Mouse (Mus musculus): Measurements from ENCODE around the gene Wdr37. TPM values are rescaled to one million over a fixed set of nuclear protein-coding genes. Genes with fewer than 3 reads are reported as not detected.
"Not testable (repeated sequence)": the region's sequence is repeated elsewhere in the genome, so short reads cannot be mapped to it uniquely, and the experiment has no call there.

The Wdr37 gene
- 100 to 1,000 TPM; 104 TPM for total RNA-seq (2021)

DNA sequence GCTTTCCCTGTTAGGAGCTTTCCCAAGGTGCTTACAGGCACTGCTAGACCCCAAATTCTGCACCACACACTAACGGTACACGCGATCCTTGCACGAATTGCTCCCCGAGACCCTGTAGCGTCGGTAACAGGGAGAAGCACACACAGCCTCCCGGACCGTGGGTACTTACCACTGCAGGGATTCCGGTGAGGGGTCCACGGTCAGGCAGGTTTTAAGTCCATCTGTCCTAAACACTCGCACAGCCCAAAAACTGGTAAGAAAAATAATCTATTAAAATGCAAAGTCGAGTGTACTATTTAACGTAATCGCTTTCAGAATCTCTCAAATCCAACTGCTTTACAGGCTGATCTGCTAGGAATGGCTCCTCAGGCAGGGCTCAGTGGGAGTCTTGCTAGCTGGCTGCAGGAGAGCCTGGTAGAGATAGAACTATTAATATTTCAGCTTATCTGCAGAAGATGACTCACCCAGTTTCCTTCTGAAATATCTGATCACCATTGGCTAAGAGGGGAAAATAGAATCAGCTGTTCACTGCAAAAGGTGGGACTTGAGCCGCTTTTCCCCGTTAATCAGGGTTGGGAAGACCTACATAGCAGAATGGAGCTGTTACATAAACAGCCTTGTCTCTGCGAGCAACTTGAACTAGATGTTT is at the start of gene Wdr37:
Gene Wdr37 (minus strand): TSS at position 596 of the 649 bp plus-strand sequence.
- DNase-seq (ENCODE audit: low spot score in 2 of 2), result peak; percentile 54 to 60
- intact Hi-C loops (cut with DNase I), result loop anchor here (1.0 kb wide), 1 partner anchor 14 kb away; the partner anchor contains the start of gene Idi1

DNA sequence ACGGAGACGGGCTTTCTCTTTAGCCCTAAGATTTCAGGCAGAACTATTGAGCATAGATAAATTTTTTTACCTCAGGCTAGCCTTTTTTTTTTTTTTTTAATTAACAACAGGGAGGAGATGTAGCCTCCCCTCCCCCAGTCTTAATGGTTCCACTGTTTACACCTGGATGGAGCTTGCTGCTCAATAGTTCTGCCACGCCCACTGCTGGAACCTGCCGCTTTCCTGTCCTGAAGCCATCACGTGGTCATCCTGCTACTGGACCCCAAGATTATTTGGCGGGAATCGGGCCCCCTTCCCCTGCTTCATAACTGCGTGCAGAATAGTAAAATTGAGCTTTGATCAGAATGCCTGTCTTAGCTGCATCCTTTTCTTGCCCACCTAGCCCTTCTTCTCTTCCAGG is 42.2 kb upstream of the Wdr37 start:
- DNase-seq (ENCODE audit: low spot score in 2 of 2); intact Hi-C loops (cut with DNase I): not testable (repeated sequence)

GRCm38 (mm10) chr13:8905986-8906385 is 34.3 kb upstream of the Wdr37 start:
- DNase-seq (ENCODE audit: low spot score in 2 of 2); intact Hi-C loops (cut with DNase I): not testable (repeated sequence)

DNA sequence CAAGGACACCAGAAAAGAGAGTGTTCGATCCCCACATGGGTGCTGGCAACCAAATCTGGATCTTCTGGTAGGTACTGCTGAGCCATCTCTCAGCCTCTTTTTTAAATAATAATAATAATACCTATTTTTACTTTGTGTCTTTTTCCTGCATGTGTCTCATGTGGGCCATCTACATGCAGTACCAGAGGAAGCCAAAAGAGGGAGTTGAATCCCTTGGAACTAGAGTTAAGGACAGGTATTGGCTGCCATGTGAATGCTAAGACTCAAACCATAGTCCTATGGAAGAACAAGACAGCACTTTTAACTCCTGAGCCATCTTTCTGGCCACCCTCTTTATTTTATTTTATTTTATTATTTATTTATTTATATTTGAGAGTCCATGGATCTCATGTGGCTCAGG is 16.9 kb upstream of the Wdr37 start:
- intact Hi-C loops (cut with DNase I), result loop anchor here (10.0 kb wide), 2 partner anchors 106 to 206 kb away; partner anchors contain the start of genes Gtpbp4 and Larp4b
- DNase-seq (ENCODE audit: low spot score in 2 of 2), result no peak

- intact Hi-C loops (cut with DNase I), result loop anchor here (10.0 kb wide), 2 partner anchors 109 to 209 kb away; partner anchors contain the start of genes Gtpbp4 and Larp4b
- no peak for DNase-seq (ENCODE audit: low spot score in 2 of 2)
These were observed 14.5 kb upstream of the Wdr37 start for GRCm38 (mm10) chr13:8886185-8886560.

DNA sequence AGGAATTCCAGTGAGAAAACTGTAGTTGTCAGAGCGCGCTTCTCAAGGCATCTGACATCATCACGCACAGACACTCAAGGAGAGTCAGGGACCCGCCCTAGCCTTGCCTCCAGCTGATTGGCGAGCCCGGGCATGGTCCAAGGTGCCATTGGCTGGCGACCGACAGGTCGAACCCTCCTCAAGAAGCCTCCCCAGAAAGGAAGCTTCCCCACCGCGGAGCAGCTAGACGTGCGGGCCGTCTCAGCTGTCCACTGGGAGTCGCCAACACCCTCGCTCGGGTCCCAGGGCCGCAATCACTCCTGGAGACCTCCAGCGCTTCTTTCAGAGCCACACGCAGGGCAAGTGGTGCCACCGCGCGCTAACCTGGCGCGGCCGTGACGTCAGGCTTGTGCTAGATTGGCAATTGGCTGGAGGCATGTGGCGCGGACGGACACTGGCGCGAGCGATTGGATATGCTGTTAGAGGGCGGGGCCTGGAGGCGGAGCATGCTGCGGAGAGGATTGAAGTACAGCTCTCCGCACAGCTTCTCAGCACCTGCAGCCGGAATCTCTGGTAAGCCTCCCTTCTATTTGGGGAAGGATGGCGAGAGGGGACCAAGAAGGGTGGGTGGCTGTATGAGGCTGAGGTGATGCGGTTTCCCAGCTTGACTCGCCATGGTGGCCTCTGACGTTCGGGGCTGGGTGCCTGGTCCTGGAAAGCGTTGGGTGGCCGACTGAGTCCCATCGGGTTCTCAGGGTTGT is 13.9 kb upstream of the Wdr37 start, which contains the start of gene Idi1:
Gene Idi1 (plus strand): TSS at position 57 of the 740 bp plus-strand sequence.
- intact Hi-C loops (cut with DNase I), result loop anchor here (1.0 to 10.0 kb wide), 3 partner anchors 14 to 209 kb away; partner anchors contain the start of genes Gtpbp4, Larp4b and Wdr37
- DNase-seq (ENCODE audit: low spot score in 2 of 2), result peak; percentile 98 to 99

DNA sequence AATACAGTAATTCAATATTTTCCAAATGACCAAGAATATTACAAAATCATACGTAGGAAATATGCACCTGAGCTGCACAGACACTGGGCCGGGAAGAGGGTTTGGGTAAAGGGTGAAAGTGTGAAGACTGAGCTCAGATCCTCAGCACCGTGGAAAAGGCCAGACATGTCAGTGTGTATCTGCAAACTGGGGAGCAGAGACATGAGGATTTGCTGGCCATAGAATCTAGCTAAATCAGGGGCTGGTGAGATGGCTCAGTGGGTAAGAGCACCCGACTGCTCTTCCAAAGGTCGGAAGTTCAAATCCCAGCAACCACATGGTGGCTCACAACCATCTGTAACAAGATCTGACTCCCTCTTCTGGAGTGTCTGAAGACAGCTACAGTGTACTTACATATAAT is 12.2 kb upstream of the Wdr37 start:
- intact Hi-C loops (cut with DNase I), result loop anchor here (10.0 kb wide), 2 partner anchors 111 to 211 kb away; partner anchors contain the start of genes Gtpbp4 and Larp4b

DNA sequence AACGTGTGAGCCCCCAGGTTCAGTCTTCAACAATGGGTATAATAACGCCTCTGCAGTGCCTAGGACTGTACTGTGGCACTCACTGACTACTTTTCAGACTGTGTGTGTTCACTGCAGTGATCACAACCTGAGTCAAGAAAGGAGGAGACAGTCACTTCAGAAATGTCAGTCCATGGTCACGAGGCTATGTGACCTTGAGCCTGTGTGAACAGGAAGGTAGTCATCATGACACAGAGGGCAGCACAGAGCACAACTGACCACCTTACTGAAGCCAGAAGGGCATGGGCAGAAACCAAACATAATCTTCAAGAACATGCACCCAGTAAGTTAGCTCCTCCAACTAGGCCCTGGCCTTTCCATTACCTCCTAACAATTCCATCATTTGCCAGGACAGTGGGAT is 9.9 kb upstream of the Wdr37 start:
- no peak for DNase-seq (ENCODE audit: low spot score in 2 of 2)
- intact Hi-C loops (cut with DNase I), result loop anchor here (10.0 kb wide), 2 partner anchors 113 to 213 kb away; partner anchors contain the start of genes Gtpbp4 and Larp4b

More for the DNA sequence above, 12.2 kb upstream of the Wdr37 start:
- not testable (repeated sequence) for DNase-seq (ENCODE audit: low spot score in 2 of 2)

DNA sequence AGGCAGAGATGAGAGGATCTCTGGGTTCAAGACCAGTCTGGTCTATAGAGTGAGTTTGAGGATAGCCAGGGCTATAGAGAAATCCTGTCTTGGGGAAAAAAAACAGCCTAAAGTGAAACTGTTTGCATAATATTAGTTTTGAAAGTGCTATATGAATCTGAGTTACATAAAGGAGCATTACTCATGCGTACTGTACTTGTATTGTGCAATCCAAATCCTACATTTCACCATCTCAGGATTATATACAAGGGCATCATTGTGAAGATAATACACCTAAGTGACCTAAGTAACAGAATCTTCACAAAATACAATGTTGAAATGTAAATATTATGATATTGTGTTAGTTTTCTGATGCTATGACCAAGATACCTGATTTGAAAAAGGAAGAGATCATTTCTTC is 2.1 kb upstream of the Wdr37 start:
- intact Hi-C loops (cut with DNase I), result no loop called here
- DNase-seq (ENCODE audit: low spot score in 2 of 2), result no peak

DNA sequence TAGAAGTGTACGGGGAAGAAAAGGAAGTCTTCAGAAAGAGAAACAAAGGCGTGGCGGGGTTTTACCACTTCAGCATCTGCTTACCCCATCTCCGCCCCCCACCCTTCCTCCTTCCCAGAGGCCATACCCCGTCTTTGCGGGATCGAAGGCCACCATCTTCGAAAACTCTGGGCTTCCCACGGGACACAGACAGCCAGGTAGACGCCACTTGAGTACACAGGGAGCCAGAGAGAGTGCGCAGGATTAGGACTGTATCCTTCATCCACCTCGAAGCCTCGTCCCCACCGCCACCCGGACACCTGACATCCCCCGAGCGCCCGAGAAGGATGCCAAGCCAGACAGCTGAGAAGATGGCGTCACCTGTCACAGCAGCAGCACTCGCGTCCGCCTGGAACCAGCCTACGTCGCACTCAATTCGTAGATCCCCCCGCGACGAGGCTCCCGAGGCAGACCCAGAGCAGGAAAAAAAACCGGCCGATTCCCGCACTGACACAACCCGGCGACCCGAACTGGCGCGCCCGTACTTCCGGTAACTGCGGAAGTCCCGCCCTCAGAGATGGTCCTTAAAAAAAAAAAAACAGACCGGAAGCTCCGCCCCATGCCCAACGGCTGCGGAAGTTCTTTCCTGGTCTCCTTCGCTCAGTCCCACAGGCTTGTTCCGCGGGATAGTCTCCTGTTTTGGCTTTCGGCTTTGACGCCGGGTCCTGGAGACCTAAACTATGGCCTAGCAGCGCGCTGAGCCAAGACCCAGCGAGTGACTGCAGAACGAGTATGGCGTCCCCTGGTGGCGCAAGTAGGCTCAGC is 997 bp downstream of the Wdr37 start:
- intact Hi-C loops (cut with DNase I), result loop anchor here (1.0 kb wide), 1 partner anchor 15 kb away; the partner anchor contains the start of gene Idi1
- peak; percentile 88 to 89 for DNase-seq (ENCODE audit: low spot score in 2 of 2)

- no peak for DNase-seq (ENCODE audit: low spot score in 2 of 2)
- intact Hi-C loops (cut with DNase I), result no loop called here
These were observed 1.6 kb downstream of the Wdr37 start for GRCm38 (mm10) chr13:8870160-8870509.

DNA sequence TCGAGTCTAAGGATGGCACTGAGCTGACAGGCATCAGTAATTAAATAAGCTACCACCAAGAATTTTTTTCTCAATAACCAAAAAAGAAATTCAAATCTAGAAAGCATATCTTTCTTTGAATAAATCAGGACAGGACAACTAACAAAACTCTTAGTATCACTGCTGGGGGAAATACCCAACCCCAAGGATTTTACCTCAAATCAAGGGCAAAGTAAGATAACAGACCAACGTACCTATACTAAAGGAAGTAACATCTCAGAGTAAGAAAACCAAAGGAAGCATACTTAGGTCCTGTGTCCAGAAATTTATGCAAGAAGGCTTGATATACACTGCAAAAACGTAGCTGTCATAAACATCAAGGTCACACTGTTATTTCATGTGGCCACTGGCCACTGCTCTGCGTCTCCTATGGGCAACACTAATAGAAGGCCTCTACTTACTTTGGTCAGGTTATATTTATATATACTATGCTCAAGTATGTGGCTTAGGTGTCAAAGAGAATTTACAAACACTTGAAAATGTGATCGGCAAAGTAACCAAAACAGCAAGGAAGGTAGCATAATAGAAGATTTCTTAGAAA is 2.0 kb downstream of the Wdr37 start:
- intact Hi-C loops (cut with DNase I), result no loop called here
- DNase-seq (ENCODE audit: low spot score in 2 of 2), result no peak

DNA sequence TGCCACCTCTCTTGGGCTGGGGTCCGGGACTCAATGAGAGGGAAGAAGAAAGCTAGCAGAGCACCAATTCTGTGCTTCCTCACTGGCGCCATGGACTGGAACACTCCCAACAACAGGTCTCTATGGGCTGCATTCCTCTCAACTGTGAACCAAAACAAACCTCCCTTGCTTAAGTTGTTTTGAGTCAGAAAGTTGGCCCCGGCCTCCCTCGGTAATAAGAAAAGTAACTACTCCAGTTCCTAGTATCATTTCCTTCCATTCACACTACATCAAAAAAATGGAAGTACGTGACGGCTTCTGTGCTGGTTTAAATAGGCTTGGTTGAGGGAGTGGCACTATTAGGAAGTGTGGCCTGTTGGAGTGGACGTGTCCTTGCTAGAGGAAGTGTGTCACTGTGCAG is 5.1 kb downstream of the Wdr37 start:
- intact Hi-C loops (cut with DNase I), result no loop called here
- no peak for DNase-seq (ENCODE audit: low spot score in 2 of 2)

DNA sequence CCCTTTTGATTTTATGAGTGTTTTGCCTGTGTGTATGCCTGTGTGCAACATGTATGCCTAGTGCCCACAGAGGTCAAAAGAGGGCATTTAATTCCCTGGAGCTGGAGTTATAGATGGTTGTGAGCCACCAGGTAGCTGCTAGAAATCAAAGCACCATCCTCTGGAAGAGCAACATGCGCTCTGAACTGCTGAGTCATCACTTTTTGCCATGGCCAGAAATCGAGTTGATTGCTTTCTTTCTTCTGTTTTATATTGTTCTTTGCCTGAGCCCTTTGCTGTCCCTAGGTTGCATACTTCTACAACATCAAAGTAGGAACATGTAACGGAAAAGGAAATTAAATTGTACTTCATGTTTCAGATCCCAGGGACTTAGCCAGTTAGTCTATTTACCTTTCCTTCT is 6.7 kb downstream of the Wdr37 start:
- intact Hi-C loops (cut with DNase I), result no loop called here
- no peak for DNase-seq (ENCODE audit: low spot score in 2 of 2)

DNA sequence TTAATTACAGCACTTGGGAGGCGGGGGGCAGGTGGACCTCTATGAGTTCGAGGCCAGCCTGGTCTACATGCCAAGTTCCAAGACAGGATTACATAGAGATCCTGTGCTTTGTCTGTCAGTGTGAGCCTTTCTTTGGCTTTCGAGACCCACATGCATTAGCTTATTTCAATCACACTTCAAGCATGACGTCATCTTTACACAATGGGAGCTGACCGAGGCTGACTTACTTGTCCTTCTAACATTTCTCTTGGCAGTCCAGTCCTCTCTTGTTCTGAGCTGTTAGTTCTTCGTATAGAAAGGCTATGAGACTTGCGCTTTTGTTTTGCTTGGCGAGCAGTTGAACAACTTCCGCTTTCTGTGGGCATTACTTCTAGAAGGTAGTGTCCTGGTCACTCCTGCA is 10.8 kb downstream of the Wdr37 start:
- DNase-seq (ENCODE audit: low spot score in 2 of 2), result no peak
- intact Hi-C loops (cut with DNase I), result no loop called here

DNA sequence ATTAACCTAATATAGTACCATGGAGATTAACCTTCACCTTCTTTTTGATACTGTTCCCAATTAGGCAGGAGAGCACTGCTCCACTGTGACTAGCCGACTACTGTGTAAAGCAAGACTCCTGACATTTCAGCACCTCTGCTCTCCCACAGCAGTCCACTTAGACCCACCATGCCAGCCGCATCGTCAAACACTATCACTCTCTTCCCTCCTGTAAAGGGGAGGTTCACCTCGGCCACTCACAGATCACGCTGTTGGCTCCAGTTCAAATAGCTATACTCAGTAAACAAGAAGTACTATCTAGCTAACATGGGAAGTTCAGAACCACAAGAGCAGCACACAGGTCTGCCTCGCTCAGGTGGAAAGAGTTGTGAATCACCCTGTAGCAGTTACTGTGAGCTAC is 13.3 kb downstream of the Wdr37 start:
- intact Hi-C loops (cut with DNase I), result no loop called here
- no peak for DNase-seq (ENCODE audit: low spot score in 2 of 2)

GRCm38 (mm10) chr13:8854769-8855168 is 16.9 kb downstream of the Wdr37 start:
- intact Hi-C loops (cut with DNase I), result no loop called here
- DNase-seq (ENCODE audit: low spot score in 2 of 2), result no peak

DNA sequence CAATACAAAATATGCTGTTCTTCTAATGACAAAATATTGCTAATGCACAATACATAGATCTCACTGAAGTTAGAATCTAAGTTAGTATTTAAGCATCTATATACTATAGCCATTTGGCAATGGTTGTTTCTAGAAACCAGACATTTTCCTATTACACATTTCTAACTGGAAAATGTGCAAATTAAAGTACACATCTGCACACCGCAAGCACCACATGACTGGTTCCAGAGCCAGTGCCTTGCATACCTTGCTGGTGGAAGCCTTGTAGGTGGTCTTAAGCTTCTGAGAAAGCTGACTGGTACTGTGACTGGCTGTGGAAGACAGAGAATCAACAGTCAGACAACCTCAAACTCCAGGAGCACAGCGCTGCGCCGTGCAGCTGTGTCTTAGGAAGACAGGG is 18.3 kb downstream of the Wdr37 start:
- intact Hi-C loops (cut with DNase I), result no loop called here
- no peak for DNase-seq (ENCODE audit: low spot score in 2 of 2)

GRCm38 (mm10) chr13:8849311-8849710 is 22.4 kb downstream of the Wdr37 start:
- no peak for DNase-seq (ENCODE audit: low spot score in 2 of 2)
- intact Hi-C loops (cut with DNase I), result no loop called here

- intact Hi-C loops (cut with DNase I), result no loop called here
- DNase-seq (ENCODE audit: low spot score in 2 of 2), result no peak
These were observed 24.0 kb downstream of the Wdr37 start for GRCm38 (mm10) chr13:8847702-8848101.

All from left cerebral cortex, postnatal 36 days (tissue).